Mouse (Mus musculus): ENCODE measurements at regions not wholly inside any gene's neighbourhood (a gene's known extent, or its start where the extent isn't known, plus 50 kb on each side); places are given as distances from the start of the nearest gene placed in this dataset.

DNA sequence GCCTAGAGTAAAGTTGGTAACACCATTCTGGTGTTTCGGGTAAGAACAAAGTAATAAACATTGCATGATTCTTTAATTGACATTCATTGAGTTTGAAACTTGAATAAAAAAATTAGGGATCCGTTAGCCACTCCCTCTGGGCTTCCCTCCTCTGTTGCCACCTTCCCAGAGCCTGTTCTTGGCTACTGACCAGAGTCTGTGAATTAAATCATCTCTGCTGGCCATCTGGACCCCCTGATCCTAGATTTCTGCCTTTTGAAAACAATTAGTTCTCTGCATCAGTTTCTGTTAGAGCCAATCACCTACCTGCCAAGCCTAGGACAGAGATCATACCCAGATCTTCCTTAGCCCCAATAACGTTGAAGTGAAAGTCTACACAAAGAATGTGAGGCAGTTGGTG, 665.3 kb upstream of the Cypt12 start:
- ATAC-seq: peak; percentile 35; the same call in 1 of the 2 replicates
- Histone ChIP-seq H3K27ac (no peak overlapping the region), H3K9me3 (ENCODE audit: low read length) (no peaks in the 10 kb centered on the region), H3K36me3 (ENCODE audit: insufficient read depth, low read length) (no peaks in the 10 kb centered on the region), H3K4me1 (ENCODE audit: insufficient read depth, low read length) (no peaks in the 10 kb centered on the region), H3K9ac (replicated peaks; ENCODE audit: low read length) (no peak overlapping the region), H3K4me2 (ENCODE audit: low read depth, low read length) (no peak overlapping the region), H3K4me3 (ENCODE audit: low read length) (no peak overlapping the region), H3K27me3 (ENCODE audit: insufficient read depth, low read length) (no peaks in the 10 kb centered on the region)
- peak; percentile 29 for DNase-seq (ENCODE audit: low spot score)
- no peak for TF ChIP-seq CTCF (IDR thresholded peaks at IDR 0.05; ENCODE audit: low read depth)
- WGBS: 67% methylated on average over 3 of the region's 3 CpGs

DNA sequence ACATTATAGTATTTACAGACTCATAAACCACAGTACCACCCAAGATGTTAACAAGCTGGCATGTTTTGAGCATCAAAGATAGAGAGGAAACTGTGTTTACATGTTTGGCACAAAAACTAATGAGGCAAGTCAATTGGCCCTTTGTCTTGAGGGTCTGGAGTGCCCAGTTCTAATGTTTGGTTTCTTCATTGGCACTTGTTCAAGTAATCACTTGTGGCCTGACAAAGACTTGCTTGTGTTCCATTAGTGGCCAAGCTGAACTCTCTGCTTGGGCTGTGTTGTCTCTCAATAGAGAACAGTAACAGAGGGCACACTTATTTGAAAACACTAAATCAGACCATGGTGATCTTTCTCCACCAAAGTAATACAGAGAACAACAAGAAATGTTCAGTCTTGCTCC, 630.7 kb upstream of the Cypt12 start:
- H3K4me1 ChIP-seq (ENCODE audit: insufficient read depth, low read length): no peaks in the 10 kb centered on the region
- no peak overlapping the region for H3K9ac ChIP-seq (replicated peaks; ENCODE audit: low read length)
- no peak overlapping the region for H3K27ac ChIP-seq
- ATAC-seq (peak; percentile 90), DNase-seq (ENCODE audit: low spot score) (peak; percentile 79)
- H3K36me3 ChIP-seq (ENCODE audit: insufficient read depth, low read length): no peaks in the 10 kb centered on the region
- H3K9me3 ChIP-seq (ENCODE audit: low read length): no peaks in the 10 kb centered on the region
- 0 out of 2 replicates have a peak, but pooled peaks cover 3% of the 10 kb centered on the region for H3K27me3 ChIP-seq (ENCODE audit: insufficient read depth, low read length)
- no peak overlapping the region for H3K4me2 ChIP-seq (ENCODE audit: low read depth, low read length)
- no peak overlapping the region for H3K4me3 ChIP-seq (ENCODE audit: low read length)
- TF ChIP-seq CTCF (IDR thresholded peaks at IDR 0.05; ENCODE audit: low read depth): no peak

DNA sequence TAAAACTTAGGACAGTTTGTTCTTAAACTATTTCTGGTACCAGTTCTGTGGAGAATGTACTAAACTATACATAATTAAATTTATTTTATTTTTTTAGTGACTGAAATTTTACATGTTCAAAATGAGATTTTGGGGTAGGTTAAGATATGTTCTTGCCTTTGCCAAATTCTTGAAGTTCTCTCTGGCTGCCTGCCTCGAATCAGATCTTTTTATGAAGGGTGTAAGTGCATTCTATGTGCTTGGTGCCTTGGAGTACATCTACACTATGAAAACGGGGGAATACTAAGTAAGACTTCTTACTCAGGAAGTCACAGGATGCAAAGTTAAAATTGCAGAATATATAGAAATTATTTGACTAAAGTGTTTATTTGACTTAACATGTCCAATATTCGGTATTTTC, 629.8 kb upstream of the Cypt12 start:
- no peaks in the 10 kb centered on the region for H3K9me3 ChIP-seq (ENCODE audit: low read length)
- TF ChIP-seq CTCF (IDR thresholded peaks at IDR 0.05; ENCODE audit: low read depth): no peak
- no peak overlapping the region for H3K4me2 ChIP-seq (ENCODE audit: low read depth, low read length)
- H3K4me1 ChIP-seq (ENCODE audit: insufficient read depth, low read length): no peaks in the 10 kb centered on the region
- no peak for DNase-seq (ENCODE audit: low spot score)
- no peak overlapping the region for H3K4me3 ChIP-seq (ENCODE audit: low read length)
- 78% methylated on average over 3 of the region's 3 CpGs for WGBS
- H3K9ac ChIP-seq (replicated peaks; ENCODE audit: low read length): no peak overlapping the region
- ATAC-seq: no peak
- H3K27me3 ChIP-seq (ENCODE audit: insufficient read depth, low read length): 0 out of 2 replicates have a peak, but pooled peaks cover 3% of the 10 kb centered on the region
- H3K36me3 ChIP-seq (ENCODE audit: insufficient read depth, low read length): no peaks in the 10 kb centered on the region
- 0 out of 2 replicates have a peak overlapping the region, but pooled peaks have one; percentile 74 for H3K27ac ChIP-seq

DNA sequence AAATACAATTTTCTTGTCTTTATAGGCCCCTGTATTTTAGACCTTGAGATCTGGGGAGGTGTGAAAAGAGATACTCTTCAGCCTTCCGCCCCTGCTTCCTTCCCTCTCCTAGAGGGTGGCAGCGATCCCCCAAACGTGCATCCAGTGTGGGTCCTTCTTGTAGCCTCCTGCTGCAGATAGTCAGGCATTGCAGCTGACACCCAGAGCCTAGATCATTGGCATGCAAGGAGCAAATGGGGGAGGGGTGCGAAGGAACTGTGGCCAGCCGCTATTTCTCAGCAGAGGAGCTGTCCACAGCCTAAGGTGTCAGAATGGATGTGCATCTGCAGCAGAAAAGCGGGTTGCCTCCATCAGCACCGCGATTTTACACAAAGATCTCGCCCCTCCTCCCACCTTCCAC, 629.0 kb upstream of the Cypt12 start:
- Histone ChIP-seq H3K9me3 (ENCODE audit: low read length) (no peaks in the 10 kb centered on the region), H3K9ac (replicated peaks; ENCODE audit: low read length) (peak overlapping the region; percentile 3; the same call in 1 of the 2 replicates), H3K36me3 (ENCODE audit: insufficient read depth, low read length) (no peaks in the 10 kb centered on the region), H3K27me3 (ENCODE audit: insufficient read depth, low read length) (0 out of 2 replicates have a peak, but pooled peaks cover 3% of the 10 kb centered on the region), H3K4me1 (ENCODE audit: insufficient read depth, low read length) (no peaks in the 10 kb centered on the region), H3K4me2 (ENCODE audit: low read depth, low read length) (peak overlapping the region; percentile 6; the same call in 1 of the 2 replicates), H3K4me3 (ENCODE audit: low read length) (no peak overlapping the region), H3K27ac (peak overlapping the region; percentile 74)
- DNase-seq (ENCODE audit: low spot score) (peak; percentile 83), ATAC-seq (peak; percentile 88)
- 7% methylated on average over 9 of the region's 9 CpGs for WGBS
- TF ChIP-seq CTCF (IDR thresholded peaks at IDR 0.05; ENCODE audit: low read depth): peak; percentile 61

DNA sequence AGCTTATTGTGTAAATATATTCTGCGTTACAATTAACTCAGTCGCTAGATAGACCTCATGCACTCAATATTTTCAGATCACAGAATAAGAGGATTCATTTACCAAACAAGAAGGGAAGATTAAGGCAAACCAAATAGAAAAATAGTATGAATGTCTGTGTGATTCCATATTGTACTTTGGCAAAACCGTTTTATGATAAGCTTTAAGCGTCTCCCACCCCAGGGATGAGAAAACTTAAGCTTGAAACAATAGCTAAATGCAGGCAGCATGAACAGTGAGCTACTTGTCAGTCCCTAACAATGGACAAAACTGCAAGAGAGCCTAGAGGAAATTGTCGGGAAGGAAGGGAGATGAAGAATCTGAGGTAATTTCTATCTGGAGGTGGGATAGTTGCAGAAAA, 628.3 kb upstream of the Cypt12 start:
- Histone ChIP-seq H3K4me2 (ENCODE audit: low read depth, low read length) (no peak overlapping the region), H3K27me3 (ENCODE audit: insufficient read depth, low read length) (0 out of 2 replicates have a peak, but pooled peaks cover 3% of the 10 kb centered on the region), H3K9me3 (ENCODE audit: low read length) (no peaks in the 10 kb centered on the region), H3K4me1 (ENCODE audit: insufficient read depth, low read length) (no peaks in the 10 kb centered on the region), H3K4me3 (ENCODE audit: low read length) (no peak overlapping the region), H3K27ac (peak overlapping the region; percentile 60; the same call in 1 of the 2 replicates), H3K9ac (replicated peaks; ENCODE audit: low read length) (no peak overlapping the region), H3K36me3 (ENCODE audit: insufficient read depth, low read length) (no peaks in the 10 kb centered on the region)
- 51% methylated on average over 5 of the region's 5 CpGs for WGBS
- DNase-seq (ENCODE audit: low spot score) (no peak), ATAC-seq (no peak)
- no peak for TF ChIP-seq CTCF (IDR thresholded peaks at IDR 0.05; ENCODE audit: low read depth)

DNA sequence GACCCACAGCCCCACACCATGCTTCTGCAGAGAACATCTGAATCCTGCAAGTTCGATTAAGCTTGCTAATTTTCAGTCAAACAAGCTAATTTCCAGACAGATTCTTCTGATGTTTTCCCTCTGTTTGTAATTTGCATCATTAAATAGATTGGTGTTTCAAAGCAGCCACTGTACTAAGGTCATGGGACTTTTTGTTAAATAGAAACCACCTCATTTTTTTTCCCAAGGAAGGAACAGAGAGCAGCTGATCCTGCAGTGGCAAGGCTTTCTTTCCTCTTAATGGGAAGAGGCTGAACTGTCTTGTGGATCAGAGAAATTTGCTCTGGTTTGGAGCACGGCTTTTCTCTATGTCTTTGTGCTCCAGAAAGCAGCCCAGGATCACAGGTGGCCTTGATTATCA, 625.9 kb upstream of the Cypt12 start:
- Histone ChIP-seq H3K4me1 (ENCODE audit: insufficient read depth, low read length) (no peaks in the 10 kb centered on the region), H3K36me3 (ENCODE audit: insufficient read depth, low read length) (no peaks in the 10 kb centered on the region), H3K9ac (replicated peaks; ENCODE audit: low read length) (0 out of 2 replicates have a peak overlapping the region, but pooled peaks have one; percentile 18), H3K27ac (0 out of 2 replicates have a peak overlapping the region, but pooled peaks have one; percentile 21), H3K4me3 (ENCODE audit: low read length) (no peak overlapping the region), H3K27me3 (ENCODE audit: insufficient read depth, low read length) (0 out of 2 replicates have a peak, but pooled peaks cover 3% of the 10 kb centered on the region), H3K9me3 (ENCODE audit: low read length) (no peaks in the 10 kb centered on the region), H3K4me2 (ENCODE audit: low read depth, low read length) (no peak overlapping the region)
- TF ChIP-seq CTCF (IDR thresholded peaks at IDR 0.05; ENCODE audit: low read depth): no peak
- WGBS: 38% methylated on average over 2 of the region's 2 CpGs
- DNase-seq (ENCODE audit: low spot score) (no peak), ATAC-seq (no peak)

GRCm38 (mm10) chr3:17324816-17325215, 623.4 kb upstream of the Cypt12 start:
- Histone ChIP-seq H3K9ac (replicated peaks; ENCODE audit: low read length) (no peak overlapping the region; the same call in 1 of the 2 replicates), H3K4me1 (ENCODE audit: insufficient read depth, low read length) (no peaks in the 10 kb centered on the region), H3K9me3 (ENCODE audit: low read length) (no peaks in the 10 kb centered on the region), H3K36me3 (ENCODE audit: insufficient read depth, low read length) (no peaks in the 10 kb centered on the region), H3K4me2 (ENCODE audit: low read depth, low read length) (peak overlapping the region; percentile 29), H3K27ac (peak overlapping the region; percentile 70), H3K27me3 (ENCODE audit: insufficient read depth, low read length) (0 out of 2 replicates have a peak, but pooled peaks cover 3% of the 10 kb centered on the region), H3K4me3 (ENCODE audit: low read length) (no peak overlapping the region)
- peak; percentile 68 for DNase-seq (ENCODE audit: low spot score)
- peak; percentile 36; the same call in 1 of the 2 replicates for ATAC-seq
- TF ChIP-seq CTCF (IDR thresholded peaks at IDR 0.05; ENCODE audit: low read depth): no peak
- WGBS: 37% methylated on average over 7 of the region's 7 CpGs
